Mouse (Mus musculus) spleen, postnatal 4 days (tissue): Measurements from ENCODE around the gene Ncmap.
A peak's percentile ranks its signal among the peaks of the same experiment; 100 is the strongest.
"Not testable (repeated sequence)": the region's sequence is repeated elsewhere in the genome, so short reads cannot be mapped to it uniquely, and the experiment has no call there.

Source experiments
- DNase-seq, 2 experiments: peaks; one replicate each; pipeline ENCODE4 v3.0.0; 2022; ENCODE audit warnings: low spot score in 2 of 2

The Ncmap gene

GRCm38 (mm10) chr4:135401881-135402280, 3.9 kb upstream of the Ncmap start:
- no peak for DNase-seq

- no peak for DNase-seq
These were observed 476 bp downstream of the Ncmap start for GRCm38 (mm10) chr4:135397551-135397950.

GRCm38 (mm10) chr4:135396303-135396702, 1.7 kb downstream of the Ncmap start:
- no peak for DNase-seq

- DNase-seq, result no peak
These were observed 2.7 kb downstream of the Ncmap start for GRCm38 (mm10) chr4:135395375-135395774.

GRCm38 (mm10) chr4:135394666-135395065, 3.4 kb downstream of the Ncmap start:
- no peak for DNase-seq

GRCm38 (mm10) chr4:135393381-135393780, 4.6 kb downstream of the Ncmap start:
- no peak for DNase-seq

- DNase-seq, result no peak
These were observed 5.2 kb downstream of the Ncmap start for GRCm38 (mm10) chr4:135392801-135393200.

GRCm38 (mm10) chr4:135391014-135391413, 7.0 kb downstream of the Ncmap start:
- no peak for DNase-seq

- DNase-seq, result no peak
These were observed 12.4 kb downstream of the Ncmap start for GRCm38 (mm10) chr4:135385614-135386013.

GRCm38 (mm10) chr4:135382316-135382715, 15.7 kb downstream of the Ncmap start:
- peak; percentile 61 to 87 for DNase-seq

- no peak for DNase-seq
These were observed 16.7 kb downstream of the Ncmap start for GRCm38 (mm10) chr4:135381355-135381754.

GRCm38 (mm10) chr4:135377241-135377640, 20.8 kb downstream of the Ncmap start:
- DNase-seq, result no peak

GRCm38 (mm10) chr4:135375444-135375843, 22.6 kb downstream of the Ncmap start:
- no peak for DNase-seq

- DNase-seq, result no peak
These were observed 24.7 kb downstream of the Ncmap start for GRCm38 (mm10) chr4:135373299-135373698.

GRCm38 (mm10) chr4:135370372-135370771, 27.7 kb downstream of the Ncmap start:
- DNase-seq, result no peak

- no peak for DNase-seq
These were observed 35.2 kb downstream of the Ncmap start for GRCm38 (mm10) chr4:135362828-135363227.

- DNase-seq, result no peak
These were observed 36.3 kb downstream of the Ncmap start for GRCm38 (mm10) chr4:135361722-135362121.

GRCm38 (mm10) chr4:135358736-135359135, 39.3 kb downstream of the Ncmap start:
- no peak for DNase-seq

- DNase-seq, result no peak
These were observed 40.7 kb downstream of the Ncmap start for GRCm38 (mm10) chr4:135357221-135357920.

GRCm38 (mm10) chr4:135355886-135356550, 42.0 kb downstream of the Ncmap start:
- DNase-seq, result no peak

- not testable (repeated sequence) for DNase-seq
These were observed 43.3 kb downstream of the Ncmap start for GRCm38 (mm10) chr4:135354751-135355150.

- peak in 1 of 2 experiments; percentile 39 for DNase-seq
These were observed 44.1 kb downstream of the Ncmap start for GRCm38 (mm10) chr4:135353794-135354450.
